Mouse (Mus musculus): ENCODE results near the gene Tagln2. TPM values are rescaled to one million over a fixed set of nuclear protein-coding genes. Genes with fewer than 3 reads are reported as not detected.

Gene Tagln2
- total RNA-seq, 2 experiments from 2014 or later: 56.0 to 95.6 TPM

DNA sequence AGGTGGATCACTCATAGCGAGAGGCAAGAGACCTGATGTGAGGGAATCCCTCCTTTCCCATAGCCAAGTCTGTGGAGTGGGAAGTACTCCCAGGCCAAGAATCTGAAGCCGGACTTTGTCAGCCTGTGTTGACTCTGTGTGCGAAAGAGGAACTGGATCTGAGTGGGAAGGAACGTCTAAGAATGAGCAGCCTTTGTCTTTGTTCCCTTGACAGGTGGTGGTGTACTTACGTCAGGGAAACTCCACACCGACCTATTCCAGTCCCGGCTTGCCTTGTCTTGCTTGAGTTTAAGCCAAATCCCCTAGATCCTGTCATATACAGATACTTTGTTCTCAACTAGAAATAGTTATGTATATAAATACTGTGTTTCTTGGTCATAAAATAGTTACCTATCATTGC, 22.7 kb downstream of the Tagln2 start:
- no peak for ATAC-seq (replicated peaks; ENCODE audit: low FRiP score, poor library complexity, severe bottlenecking)

DNA sequence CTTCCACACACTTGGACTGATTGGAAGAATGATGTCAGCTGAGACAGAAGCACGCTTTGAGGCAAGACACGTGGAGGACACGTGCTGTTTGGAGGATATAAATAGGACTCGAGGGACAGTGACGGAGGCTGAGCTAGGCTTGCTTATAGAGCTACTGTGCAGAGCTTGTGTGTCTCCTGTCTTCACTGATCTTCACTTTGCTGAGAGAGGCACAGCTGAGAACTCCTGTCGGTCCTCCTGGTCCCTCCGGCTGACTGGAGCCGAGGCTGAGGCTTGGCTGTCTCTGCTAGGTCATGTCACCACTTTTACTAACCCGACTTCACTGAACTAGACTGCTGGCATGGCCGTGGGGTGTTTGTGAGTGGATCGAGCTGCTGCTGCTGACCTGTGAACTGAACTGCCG, 23.9 kb downstream of the Tagln2 start:
- ATAC-seq (replicated peaks; ENCODE audit: low FRiP score, poor library complexity, severe bottlenecking): no peak

DNA sequence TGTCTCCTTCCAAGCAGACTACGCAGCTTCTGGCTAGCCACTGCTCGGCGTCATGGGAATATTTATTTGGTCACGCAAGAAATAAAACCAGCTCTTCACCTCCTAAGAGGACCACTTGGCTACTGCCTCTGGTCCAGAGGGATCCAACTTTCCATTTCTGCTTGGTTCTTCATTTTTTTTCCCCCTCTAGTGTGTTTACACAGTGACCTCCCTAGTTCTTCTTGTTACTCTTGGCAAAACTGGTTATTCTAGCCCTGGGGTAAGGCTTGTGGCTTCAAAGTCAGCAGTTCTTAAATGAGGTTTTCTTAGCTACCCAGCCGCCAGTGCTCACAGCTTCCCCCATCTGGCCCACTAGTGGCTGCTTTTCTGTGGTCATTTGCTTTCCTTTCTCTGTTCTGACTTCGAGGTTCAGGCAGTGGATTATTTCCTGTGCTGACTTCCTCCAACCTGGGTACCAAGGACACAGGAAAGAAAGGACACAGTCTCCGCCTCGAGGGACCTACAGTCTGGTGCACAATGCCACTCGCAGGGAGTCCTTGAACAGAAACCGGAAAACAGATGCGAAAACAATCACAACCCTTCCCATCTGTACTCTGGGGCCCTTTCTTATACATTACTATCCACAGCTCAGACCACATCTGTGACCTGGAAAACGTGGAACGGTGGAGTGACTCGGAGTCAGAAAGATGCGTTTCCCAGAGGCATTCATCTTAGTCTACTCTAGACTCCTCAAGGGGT, 25.3 kb downstream of the Tagln2 start:
- ATAC-seq (replicated peaks; ENCODE audit: low FRiP score, poor library complexity, severe bottlenecking): no peak

DNA sequence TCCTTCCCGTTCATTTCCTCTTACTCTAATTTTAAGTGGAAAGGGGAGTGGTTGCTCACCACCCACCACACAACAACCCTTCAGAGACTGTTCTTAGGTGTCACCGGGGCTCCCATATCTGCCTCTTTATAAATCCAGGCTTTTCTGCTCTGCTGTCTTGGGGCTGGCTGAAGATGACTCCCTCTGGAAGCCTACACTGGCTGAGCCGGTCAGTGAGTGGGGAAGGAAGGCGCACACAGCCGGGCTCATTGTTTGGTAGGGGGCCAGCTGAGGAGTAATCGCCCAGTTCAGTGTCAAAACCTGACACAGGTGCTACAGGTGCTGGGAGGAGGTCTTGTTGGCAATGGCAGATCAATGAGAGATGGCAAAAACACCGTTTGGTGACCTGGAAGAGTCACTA, 26.1 kb downstream of the Tagln2 start:
- ATAC-seq (replicated peaks; ENCODE audit: low FRiP score, poor library complexity, severe bottlenecking): no peak

DNA sequence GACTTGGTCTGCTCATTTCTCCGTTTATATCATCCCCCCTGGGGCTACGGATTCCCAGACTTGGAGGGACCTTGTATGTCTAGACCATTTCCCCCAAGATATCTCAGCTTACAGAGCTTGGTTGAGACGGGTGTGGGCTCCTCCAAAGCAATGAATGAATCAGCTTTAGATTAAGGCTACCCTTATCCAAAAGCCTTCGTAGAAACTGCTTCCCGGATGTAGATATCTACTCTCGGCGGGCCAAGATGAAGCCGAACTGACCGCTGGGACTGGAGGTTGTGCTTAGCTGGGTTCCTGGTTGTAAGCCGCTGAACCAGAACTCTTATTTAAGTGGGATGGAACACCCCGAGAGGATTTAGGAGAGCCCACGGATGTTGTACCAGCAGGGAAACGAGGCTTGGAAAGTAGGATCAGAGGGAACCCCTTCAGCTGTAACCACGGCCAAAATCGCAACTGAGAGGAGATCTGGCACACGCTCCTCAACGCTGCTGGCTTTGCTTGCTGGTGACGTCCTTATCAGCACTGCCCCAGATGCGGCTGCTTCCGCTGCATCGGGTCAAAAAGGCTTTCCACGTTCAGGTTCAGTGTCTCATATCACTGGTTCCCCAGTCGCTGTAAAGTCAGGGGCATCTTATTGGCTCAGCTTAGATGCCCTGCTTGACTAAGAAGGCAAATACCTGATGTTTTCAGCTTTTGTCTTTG, 26.7 kb downstream of the Tagln2 start:
- no peak for ATAC-seq (replicated peaks; ENCODE audit: low FRiP score, poor library complexity, severe bottlenecking)

DNA sequence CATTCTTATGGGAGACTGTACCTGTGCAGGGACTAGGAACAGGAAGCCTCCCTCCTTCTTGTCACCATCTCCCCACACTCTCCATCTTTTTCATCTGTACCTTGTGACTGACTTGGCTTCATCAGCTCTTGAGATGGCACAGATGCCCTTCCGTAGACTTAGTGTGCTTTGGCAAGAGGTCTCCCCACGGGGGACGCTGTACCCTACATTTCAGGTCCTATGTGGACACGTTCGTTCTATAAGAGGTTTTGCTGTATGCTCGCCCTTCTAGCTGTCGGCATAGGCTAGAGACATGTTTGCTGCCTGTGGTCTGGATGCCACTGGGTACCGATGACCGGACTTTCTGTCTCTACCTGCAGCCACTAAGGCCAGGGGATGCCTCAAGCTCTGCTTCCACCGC, 27.6 kb downstream of the Tagln2 start:
- ATAC-seq (replicated peaks; ENCODE audit: low FRiP score, poor library complexity, severe bottlenecking): no peak

DNA sequence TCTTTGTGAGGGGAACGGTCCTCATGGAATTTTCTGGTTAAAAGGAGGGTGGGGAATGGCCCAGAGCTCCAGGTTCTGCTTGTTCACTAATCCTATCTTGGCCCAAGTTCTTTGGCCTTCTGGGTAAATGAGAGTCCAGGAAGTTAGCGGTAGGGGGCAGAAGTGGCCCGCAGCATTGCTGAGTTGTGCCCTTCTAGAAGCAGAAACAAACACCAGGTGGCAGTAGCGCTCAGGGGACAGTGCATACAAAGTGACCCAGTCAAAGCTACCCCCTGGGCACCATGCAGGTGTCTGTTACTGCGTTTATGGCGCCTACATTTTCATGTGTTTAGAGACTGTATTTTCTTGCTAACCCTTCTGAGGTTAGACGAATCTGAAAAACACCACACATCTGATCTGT, 28.9 kb downstream of the Tagln2 start:
- ATAC-seq (replicated peaks; ENCODE audit: low FRiP score, poor library complexity, severe bottlenecking): no peak

DNA sequence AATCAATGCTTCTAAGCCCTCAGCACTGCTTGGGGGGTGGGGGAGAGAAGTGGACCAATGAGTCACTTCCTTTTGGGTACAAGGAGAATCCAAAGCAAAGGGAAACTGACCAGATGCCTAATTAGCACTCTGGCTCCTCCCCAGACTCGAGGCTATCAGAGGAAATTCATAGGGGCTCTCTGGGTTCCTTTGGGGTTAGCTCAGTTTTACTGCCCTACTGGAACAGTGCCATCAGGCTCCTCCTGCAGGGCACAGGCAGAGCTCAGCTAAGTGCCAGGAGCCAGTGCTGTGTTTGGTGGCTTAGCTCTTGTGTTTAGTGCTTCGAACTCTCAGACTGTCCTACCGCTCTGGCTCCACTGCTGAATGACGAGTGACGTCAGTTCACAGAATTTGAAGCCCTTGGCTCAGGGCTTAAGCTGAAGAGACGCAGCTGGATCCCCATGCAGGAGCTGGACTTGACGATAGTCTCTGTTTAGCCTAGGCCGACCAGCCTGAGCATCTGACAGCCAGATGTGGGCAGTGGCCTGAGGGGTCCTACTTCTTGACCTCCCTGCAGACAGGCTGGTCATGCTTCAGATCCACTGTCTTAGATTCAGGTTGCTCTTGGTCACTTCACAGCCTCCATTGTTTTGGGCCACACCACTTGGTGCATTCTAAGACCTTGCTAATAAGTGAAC, 30.8 kb downstream of the Tagln2 start:
- no peak for ATAC-seq (replicated peaks; ENCODE audit: low FRiP score, poor library complexity, severe bottlenecking)

DNA sequence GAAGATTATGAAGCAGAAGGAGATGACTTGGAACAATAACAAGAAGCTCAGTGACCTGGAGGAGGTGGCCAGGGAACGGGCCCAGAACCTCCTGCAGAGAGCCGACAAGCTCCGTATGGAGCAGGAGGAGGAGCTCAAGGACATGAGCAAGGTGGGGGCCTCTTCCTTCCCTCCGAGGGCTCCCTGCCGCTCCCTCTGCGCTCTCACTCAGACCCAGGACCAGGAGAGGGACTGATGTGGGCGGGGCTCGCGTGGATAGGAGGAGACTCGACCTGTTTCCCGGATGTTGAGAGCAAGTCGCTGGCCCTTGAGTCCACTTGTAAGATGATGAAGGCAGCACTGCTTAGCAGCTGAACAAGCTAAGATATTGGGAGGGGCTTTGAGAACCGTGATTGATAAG, 32.7 kb downstream of the Tagln2 start:
- no peak for ATAC-seq (replicated peaks; ENCODE audit: low FRiP score, poor library complexity, severe bottlenecking)

DNA sequence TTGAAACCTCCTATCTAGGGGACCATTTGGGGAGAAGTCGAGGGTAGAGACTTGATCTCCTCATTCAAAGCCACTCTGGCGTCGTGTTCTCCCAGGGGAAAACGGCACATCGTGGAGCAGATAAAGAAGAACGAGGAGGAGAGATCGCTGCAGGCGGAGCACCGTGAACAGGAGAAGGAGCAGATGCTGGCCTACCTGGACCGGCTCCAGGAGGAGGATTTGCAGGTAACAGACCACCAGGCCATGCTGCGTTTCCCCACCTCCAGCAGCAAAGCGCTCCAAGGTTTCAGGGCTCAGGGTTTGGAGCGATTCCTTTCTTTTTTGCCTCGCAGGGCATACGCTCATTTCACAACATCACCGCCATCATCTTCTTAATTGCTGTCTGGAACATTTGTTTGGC, 35.3 kb downstream of the Tagln2 start:
- no peak for ATAC-seq (replicated peaks; ENCODE audit: low FRiP score, poor library complexity, severe bottlenecking)

DNA sequence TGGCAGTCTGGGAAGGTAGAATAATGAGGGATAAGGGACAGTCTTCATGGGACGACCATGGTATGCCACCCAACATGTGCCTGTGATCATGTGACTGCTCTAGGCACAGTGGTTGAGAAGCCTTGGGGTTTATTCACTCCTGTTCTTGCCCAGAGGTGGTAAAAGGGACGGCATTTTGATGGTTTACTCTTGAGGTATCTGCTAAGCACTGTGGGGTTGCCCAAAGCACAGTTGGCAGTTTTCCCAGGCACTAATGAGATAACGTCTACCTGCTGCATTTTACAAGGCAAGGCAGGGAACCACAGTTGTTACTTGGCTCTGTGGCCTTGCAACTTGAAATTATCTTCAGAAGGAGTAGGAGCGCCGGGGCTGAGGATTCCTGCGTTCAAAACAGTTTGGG, 40.0 kb downstream of the Tagln2 start:
- no peak for ATAC-seq (replicated peaks; ENCODE audit: low FRiP score, poor library complexity, severe bottlenecking)

DNA sequence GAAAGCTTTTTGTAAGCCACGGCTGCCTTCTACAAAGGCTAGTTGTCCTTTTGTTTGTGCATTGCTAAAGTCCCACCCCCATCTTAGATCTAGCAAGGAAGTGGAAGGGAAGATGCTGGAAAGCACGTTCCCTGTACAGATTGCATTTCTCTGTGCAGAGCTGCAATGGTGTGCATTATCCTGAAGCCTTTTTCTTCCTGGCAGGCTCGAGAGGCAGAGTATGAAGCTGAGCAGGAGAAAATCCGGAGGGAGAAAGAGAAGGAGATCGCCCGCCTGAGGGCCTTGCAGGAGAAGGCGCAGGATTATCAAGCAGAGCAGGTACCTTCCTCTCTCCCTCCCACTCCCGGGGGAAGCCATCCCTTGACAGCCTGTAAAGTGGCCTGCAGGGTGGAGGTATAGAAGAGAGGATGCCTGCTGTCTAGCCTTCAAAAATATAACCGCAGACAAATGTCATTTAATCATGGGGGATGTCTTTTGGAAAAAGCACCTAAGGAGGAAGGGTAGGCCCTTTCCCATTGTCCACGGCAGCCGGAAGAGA, 40.5 kb downstream of the Tagln2 start:
- no peak for ATAC-seq (replicated peaks; ENCODE audit: low FRiP score, poor library complexity, severe bottlenecking)

DNA sequence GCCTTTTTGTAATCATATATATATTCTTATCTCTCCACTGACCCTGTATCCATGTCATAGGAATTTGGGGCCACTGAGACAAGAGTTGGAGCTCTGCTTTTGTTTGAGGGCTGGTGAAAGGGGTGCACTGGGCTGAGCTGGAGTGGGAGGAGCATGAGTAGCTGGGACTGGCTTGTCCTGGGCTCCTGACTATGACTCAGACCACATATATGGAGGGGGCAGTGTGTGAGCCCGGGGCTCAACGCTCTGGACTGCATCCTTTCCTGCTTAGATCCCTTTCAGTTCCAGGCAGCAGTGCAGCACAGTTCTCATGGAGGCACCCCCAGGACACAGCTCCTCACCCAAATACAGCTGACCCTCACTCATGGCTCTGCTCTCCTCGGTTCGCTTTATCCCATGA, 46.2 kb downstream of the Tagln2 start:
- no peak for ATAC-seq (replicated peaks; ENCODE audit: low FRiP score, poor library complexity, severe bottlenecking)

DNA sequence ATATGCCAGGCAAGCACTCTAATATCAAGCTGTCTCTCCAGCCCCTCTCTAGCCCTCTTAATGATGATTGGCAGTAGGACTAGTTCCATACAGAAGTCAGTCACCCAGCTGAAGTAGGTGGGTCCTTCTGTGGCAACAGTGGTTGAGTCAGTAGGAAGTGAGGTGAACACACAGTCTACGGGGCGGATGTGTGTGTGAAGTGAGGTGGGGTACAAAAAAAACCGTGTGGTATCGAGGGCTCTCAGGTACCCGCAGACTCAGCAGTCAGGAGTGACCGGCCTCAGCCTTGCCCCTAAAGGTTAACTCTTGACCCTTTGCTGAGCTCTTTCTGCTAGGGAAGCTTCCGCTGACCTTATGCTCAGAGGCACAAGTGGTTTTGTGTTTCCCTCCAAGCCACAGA, 48.7 kb downstream of the Tagln2 start:
- no peak for ATAC-seq (replicated peaks; ENCODE audit: low FRiP score, poor library complexity, severe bottlenecking)

DNA sequence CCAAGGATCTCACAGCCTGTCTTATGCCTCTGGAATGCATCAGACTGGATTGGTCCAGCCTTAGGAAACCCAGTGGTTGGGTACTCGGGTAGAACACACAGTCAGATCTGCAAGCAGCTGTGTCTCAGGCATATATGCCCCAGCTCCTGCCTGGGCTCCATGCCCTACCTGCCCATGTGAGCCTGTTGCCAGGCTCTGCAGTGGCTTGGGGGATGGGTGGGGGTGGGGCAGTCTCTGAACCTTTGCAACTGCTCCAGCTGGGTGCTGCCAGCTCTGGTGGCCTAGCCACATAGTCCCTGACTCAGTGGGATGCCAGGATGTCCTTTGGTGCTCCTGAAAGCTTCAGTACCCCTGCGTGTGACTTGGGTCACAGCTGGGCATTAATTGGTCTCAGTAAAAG, 49.5 kb downstream of the Tagln2 start:
- no peak for ATAC-seq (replicated peaks; ENCODE audit: low FRiP score, poor library complexity, severe bottlenecking)

DNA sequence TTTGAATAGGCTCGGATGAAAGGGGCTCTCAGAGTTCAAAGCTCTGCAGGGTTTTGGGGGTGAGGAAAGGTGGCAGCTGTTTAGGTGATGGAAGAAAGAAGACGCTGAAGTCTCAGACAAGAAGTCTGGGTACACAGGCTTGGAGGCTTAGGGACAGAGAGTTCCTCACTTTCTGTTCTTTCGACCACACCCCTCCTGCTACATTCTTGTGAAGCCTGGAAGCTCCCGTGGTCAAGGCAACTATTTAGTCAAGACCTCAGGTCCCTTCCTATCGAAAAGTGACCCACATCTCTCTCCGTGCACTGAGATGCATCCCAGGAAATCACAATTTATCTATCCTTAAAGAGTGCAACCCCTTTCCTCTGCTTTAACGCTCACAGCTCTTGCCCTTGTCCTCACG, 49.9 kb downstream of the Tagln2 start:
- ATAC-seq (replicated peaks; ENCODE audit: low FRiP score, poor library complexity, severe bottlenecking): no peak

DNA sequence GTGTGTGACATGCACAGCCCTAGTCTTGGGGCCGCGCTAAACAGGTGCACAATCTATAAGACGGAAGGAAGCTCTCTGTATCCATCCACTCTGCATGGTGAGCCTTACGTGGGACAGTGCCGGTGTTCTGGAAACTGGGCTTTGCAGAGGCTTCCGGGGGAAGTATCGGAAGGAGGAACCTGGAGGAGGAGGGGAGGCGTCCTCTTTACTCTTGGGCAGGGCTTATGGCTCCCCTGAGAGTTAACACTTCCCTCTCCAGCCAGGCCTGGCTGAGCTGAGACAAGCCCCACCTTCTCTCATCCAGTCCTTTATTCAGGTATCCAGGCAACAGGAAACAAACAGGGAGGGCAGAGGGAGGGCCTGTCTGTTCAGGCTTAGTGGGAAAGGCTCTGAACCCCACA, 50.7 kb downstream of the Tagln2 start:
- ATAC-seq (replicated peaks; ENCODE audit: low FRiP score, poor library complexity, severe bottlenecking): no peak

DNA sequence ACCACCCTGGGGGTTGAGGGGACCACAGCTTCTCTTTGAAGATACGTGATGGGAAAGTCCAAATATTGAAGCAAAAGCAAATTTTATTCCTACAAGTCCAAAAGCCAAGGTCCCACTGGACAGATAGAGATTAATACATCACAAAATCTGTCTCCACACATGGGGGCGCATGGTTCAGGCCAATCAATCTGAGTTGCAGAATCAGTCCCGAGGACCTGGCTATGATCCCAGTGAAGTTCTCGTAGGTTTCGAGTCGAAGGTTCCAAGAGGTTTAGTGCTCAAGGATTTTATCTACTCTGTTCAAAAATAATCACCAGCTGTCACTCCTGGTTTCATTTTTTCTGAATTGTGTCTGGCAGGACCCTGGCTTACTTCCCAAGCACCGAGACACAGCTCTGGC, 51.2 kb downstream of the Tagln2 start:
- ATAC-seq (replicated peaks; ENCODE audit: low FRiP score, poor library complexity, severe bottlenecking): no peak

DNA sequence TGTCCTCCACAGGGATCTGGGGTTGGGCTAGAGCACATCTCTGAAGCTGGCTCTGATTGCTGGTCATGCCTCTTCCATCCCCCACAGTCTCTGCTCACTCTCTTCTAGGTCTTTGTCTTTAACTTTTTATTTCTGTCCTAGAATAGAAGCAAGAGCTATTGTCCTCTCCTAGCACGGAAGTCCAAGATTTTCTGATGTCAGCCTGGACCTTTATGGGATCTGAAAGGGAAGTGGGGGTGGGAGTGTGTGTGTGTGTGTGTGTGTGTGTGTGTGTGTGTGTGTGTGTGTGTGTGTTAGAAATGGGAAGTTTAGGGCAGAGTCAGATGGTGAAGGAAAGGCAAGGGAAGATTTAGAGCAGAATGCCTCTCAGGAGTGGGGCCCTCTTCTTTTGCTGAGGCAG, 52.8 kb downstream of the Tagln2 start:
- no peak for ATAC-seq (replicated peaks; ENCODE audit: low FRiP score, poor library complexity, severe bottlenecking)

DNA sequence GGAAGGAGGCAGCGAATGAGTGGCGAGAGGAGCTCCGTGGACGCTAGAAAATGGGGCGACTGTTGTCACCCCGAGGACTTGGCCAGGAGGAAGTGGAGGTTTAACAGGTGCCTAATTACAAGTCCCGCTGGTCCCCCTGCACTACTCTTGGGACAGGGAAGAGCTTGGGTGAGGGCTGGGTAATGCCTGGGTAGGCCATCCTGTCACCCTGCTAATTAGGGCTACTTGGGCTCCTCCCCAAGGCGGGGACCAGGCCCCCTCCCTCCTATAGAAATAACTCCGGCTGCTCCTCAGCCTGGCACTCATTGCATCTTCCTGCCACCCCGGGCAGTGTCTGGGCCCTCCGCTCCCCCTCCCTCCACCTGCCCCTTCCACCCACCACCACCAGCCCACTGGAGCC, 55.8 kb downstream of the Tagln2 start, which contains the start of gene Vsig8:
Gene Vsig8 (plus strand): TSS at position 301 of the 400 bp plus-strand sequence.
- ATAC-seq (replicated peaks; ENCODE audit: low FRiP score, poor library complexity, severe bottlenecking): no peak
